Mouse (Mus musculus) heart, postnatal 0 days (tissue): Measurements from ENCODE around the gene Fmnl1.

ENCODE experiments used
- CTCF ChIP-seq: IDR thresholded peaks from 2 replicates; pipeline ENCODE4 v1.5.1; 2016; ENCODE audit warnings: antibody characterized with exemption, control low read depth, low read depth
- EP300 ChIP-seq: IDR thresholded peaks from 2 replicates; pipeline ENCODE4 v1.6.1; 2016; ENCODE audit warnings: antibody characterized with exemption, low read depth

GRCm38 (mm10) chr11:103146386-103146785 is 24.5 kb upstream of the Fmnl1 start:
- no peak for TF ChIP-seq CTCF
- no peak for TF ChIP-seq EP300
